Mouse (Mus musculus): ENCODE measurements at regions not wholly inside any gene's neighbourhood (a gene's known extent, or its start where the extent isn't known, plus 50 kb on each side); places are given as distances from the start of the nearest gene placed in this dataset.

DNA sequence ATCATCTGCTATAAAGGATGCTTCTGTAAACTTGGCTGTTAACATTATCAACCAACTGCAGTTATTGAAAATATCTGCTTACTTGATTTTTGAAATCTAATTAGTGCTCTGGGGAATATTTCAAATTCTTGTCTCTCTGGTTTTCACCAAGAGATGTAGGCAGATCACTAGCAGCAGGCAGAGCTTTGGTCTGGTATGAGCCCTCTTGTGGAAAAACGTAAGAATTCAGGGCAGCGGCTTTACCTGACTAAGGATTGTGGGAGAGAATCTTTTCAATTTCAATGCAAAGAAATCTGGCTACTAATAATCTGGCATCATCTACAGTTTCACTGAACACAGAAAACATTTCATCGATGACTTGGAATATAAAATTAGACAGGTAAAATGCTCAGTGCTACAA lies 81.2 kb upstream of the Plppr4 start:
- TF ChIP-seq CTCF (IDR thresholded peaks at IDR 0.05; ENCODE audit: insufficient read depth, low read length) (no peak), POLR2A (IDR thresholded peaks at IDR 0.05; ENCODE audit: borderline replicate concordance, extremely low read depth, low read depth, low read length) (no peak)
